Mouse (Mus musculus) megakaryocyte, embryonic 14.5 days (primary cell): ENCODE results near the gene Fgd4.

Experiments
- FLI1 ChIP-seq: IDR thresholded peaks from 2 replicates; pipeline ENCODE4 v1.6.1; 2012; ENCODE audit warnings: low read length, inconsistent platforms, mixed read lengths
- GATA1 ChIP-seq: IDR thresholded peaks from 3 replicates; pipeline ENCODE4 v1.6.1; 2012; ENCODE audit warnings: mixed read lengths, low read length, inconsistent platforms, borderline replicate concordance

GRCm38 (mm10) chr16:16498798-16499197, 101.6 kb downstream of the Fgd4 start:
- no peak for TF ChIP-seq GATA1
- TF ChIP-seq FLI1: no peak
